Mouse (Mus musculus): ENCODE measurements around the gene C87436. TPM values are rescaled to one million over a fixed set of nuclear protein-coding genes. Genes with fewer than 3 reads are reported as not detected.

C87436 gene
- polyA plus RNA-seq, 1 experiment from 2014 or later, result 24.4 TPM

DNA sequence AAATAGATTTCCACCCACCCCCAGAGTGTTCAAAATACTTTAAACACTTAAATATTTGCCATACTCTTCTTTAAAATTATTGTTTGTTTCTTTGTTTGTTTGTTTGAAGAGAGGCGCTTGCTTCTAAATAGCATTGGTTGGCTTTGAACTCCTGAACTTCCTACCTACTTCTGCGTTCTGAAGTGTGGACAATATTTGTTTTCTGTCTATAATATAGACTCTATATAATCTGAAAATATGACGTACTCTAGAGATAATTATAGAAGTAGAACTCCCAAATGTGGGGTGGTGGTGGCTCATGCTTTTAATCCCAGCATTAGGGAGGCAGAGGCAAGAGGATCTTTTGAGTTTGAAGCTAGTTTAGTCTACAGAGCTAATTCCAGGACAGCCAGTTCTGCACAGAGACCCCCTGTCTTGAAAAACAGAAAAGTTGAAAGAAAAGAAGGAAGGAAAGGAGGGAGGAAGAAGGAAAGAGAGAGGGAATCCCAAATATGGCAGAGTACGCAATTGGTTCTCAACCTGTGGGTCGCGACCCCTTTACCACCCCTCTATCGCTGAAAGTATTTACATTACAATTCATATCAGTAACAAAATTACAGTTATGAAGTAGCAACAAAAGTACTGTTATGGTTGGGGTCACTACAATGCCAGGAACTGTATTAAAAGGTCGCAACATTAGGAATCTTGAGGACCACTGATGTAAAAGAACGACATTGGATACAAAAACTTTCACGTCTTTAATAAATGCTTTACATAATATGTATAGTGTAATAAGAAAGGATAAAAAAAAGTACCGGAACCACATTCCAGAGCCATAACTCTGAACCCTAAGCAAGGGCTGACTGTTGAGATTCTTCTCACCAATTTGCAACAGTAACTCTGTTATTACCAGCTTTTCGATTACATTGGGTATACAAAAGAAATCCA lies 35.2 kb upstream of the C87436 start:
- peaks cover 12% of the 10 kb centered on the region for H3K27me3 ChIP-seq (ENCODE audit: poor library complexity, severe bottlenecking)
- no peaks in the 10 kb centered on the region for H3K9me3 ChIP-seq
- WGBS, result 40% methylated on average over 12 of the region's 12 CpGs
- peak overlapping the region; percentile 98 for H3K27ac ChIP-seq
- H3K4me3 ChIP-seq, result peak overlapping the region; percentile 70
- peaks cover 22% of the 10 kb centered on the region for H3K4me1 ChIP-seq
- H3K36me3 ChIP-seq (replicated peaks), result peaks cover 18% of the 10 kb centered on the region
- DNase-seq (ENCODE audit: extremely low spot score, low spot score), result no peak

DNA sequence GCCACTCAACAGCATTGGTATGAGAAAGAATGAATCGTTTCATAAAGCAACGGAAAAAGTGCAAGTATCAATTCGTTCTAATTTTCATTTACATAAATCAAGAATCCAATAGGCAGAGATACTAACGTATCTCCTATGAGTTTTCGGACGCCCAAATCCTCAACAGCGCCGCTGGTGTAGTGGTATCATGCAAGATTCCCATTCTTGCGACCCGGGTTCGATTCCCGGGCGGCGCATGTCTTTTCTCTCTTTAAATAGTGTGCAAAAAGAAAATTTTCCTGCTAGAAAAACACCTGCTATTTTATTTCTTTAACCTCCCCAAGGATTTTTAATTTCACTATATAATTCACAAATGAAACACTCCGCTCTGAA lies 34.5 kb upstream of the C87436 start:
- peak; percentile 88 for DNase-seq (ENCODE audit: extremely low spot score, low spot score)
- Histone ChIP-seq H3K27ac (peak overlapping the region; percentile 98), H3K4me3 (peak overlapping the region; percentile 70), H3K4me1 (peaks cover 22% of the 10 kb centered on the region), H3K9me3 (no peaks in the 10 kb centered on the region), H3K36me3 (replicated peaks) (peaks cover 25% of the 10 kb centered on the region), H3K27me3 (ENCODE audit: poor library complexity, severe bottlenecking) (peaks cover 4% of the 10 kb centered on the region)
- WGBS, result 1% methylated on average over 15 of the region's 15 CpGs

DNA sequence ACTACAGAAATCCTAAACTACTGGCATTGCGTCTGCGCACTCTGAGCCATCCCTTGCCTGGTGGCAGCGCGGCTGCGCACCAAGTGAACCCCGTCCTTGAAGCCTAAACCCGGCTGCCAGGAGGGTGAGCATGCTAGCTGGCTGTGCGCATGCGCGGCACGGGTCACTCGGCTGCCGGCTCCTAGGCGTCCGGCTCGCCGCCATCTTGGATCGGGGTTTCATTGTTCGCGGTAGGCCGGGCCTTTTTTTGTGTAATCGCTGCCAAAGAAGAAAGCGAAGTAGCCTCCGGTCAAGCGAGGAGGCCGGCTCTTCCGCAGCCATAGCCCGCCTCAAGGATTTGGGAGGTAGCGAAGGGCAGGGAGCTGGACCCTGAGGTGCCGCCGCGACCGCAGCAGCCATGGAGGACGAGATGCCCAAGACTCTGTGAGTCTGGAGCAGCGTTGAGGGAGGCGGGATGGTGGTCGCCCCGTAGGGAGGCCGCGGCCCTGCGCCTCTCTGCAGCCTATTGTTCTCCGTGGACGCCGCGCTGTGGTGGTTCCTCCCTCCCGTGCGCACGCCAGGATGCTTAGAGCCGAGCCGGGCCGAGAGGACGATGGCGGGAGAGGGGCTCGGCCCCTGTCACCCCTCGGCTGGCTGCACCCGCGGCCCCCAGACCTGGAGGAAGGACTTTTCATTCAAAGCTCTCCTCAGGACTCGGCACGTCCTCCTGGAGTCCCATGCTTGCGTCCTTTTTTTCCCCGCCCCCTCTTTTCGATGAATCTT lies 33.9 kb upstream of the C87436 start, which contains the start of gene Tia1:
Gene Tia1 (plus strand): TSS at position 120 of the 762 bp plus-strand sequence.
- peak within 1 kb of the TSS; percentile 70 for H3K4me3 ChIP-seq
- peaks cover 22% of the 10 kb centered on the region for H3K4me1 ChIP-seq
- peaks cover 31% of the 10 kb centered on the region for H3K36me3 ChIP-seq (replicated peaks)
- H3K27ac ChIP-seq, result peak within 1 kb of the TSS; percentile 98
- peak; percentile 97 for DNase-seq (ENCODE audit: extremely low spot score, low spot score)
- H3K27me3 ChIP-seq (ENCODE audit: poor library complexity, severe bottlenecking), result no peaks in the 10 kb centered on the region; the same call in 1 of the 2 replicates
- no peaks in the 10 kb centered on the region for H3K9me3 ChIP-seq
- WGBS, result under 1% methylated on average over 62 of the region's 62 CpGs

DNA sequence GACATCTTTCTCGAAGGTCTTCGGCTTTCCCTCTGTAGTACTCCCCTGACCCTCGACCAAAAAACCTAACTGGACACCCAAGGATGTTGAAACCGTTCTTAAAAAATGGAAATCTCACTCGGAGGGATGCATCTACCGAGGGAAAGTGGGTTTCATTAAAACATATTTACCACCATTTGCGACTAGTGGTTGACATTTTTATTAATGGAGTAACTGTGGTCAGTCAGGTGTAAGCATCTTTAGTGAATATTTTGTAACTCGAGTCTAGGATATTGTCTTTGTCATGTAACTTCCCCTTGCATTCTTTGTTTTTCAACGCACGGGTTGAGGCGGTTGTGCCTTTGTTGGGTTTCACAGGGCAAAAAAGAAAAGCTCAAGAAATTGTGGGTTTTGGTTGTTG lies 33.2 kb upstream of the C87436 start:
- Histone ChIP-seq H3K27ac (peak overlapping the region; percentile 98), H3K27me3 (ENCODE audit: poor library complexity, severe bottlenecking) (no peaks in the 10 kb centered on the region; the same call in 1 of the 2 replicates), H3K4me3 (peak overlapping the region; percentile 70), H3K4me1 (peaks cover 22% of the 10 kb centered on the region), H3K36me3 (replicated peaks) (peaks cover 38% of the 10 kb centered on the region), H3K9me3 (no peaks in the 10 kb centered on the region)
- peak; percentile 24 for DNase-seq (ENCODE audit: extremely low spot score, low spot score)
- WGBS, result under 1% methylated on average over 11 of the region's 11 CpGs

DNA sequence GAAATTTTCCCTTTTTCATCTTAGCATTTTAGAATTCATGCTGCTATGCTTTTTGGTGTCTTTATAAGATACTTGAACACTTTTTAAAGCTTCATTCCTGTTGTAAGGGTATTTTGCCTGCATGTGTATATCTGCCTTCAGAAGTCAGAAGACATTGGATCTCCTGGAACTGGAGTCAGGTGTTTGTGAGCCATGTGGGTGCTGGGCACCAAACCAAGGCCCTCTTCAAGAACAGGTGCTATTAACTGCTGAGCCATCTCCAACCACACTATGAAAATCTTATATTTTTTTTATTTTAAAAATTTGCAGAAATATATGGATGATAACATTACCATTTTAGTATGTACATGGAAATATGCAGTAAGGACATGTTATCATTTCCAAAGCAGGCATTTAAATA lies 31.9 kb upstream of the C87436 start:
- peak overlapping the region; percentile 70 for H3K4me3 ChIP-seq
- H3K36me3 ChIP-seq (replicated peaks), result peaks cover 39% of the 10 kb centered on the region
- no peaks in the 10 kb centered on the region for H3K9me3 ChIP-seq
- no peaks in the 10 kb centered on the region for H3K27me3 ChIP-seq (ENCODE audit: poor library complexity, severe bottlenecking)
- peaks cover 16% of the 10 kb centered on the region for H3K4me1 ChIP-seq
- DNase-seq (ENCODE audit: extremely low spot score, low spot score), result no peak
- H3K27ac ChIP-seq, result peak overlapping the region; percentile 51; the same call in 1 of the 2 replicates

DNA sequence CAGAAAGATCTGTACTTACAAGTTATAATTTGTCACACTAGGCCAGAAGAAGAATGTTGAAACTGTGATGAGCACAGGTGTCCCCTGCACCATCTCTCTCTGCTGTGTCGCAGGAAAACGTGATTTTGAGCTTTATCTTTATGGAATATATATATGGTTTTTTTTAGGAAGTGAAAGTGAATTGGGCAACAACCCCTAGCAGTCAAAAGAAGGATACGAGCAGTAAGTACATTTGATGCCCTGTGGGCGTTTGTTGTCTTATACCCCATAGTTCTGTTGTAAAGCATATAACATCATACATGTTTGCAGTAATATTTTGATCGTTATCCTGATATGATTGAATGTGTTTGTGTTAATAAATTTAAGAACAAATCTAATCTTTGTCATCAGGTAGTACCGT lies 19.5 kb upstream of the C87436 start:
- no peak for DNase-seq (ENCODE audit: extremely low spot score, low spot score)
- H3K4me3 ChIP-seq, result no peak overlapping the region
- H3K27ac ChIP-seq, result no peak overlapping the region
- H3K36me3 ChIP-seq (replicated peaks), result peaks cover 98% of the 10 kb centered on the region
- no peaks in the 10 kb centered on the region for H3K27me3 ChIP-seq (ENCODE audit: poor library complexity, severe bottlenecking)
- H3K9me3 ChIP-seq, result no peaks in the 10 kb centered on the region
- H3K4me1 ChIP-seq, result no peaks in the 10 kb centered on the region
- 92% methylated on average over 6 of the region's 6 CpGs for whole genome bisulfite sequencing

DNA sequence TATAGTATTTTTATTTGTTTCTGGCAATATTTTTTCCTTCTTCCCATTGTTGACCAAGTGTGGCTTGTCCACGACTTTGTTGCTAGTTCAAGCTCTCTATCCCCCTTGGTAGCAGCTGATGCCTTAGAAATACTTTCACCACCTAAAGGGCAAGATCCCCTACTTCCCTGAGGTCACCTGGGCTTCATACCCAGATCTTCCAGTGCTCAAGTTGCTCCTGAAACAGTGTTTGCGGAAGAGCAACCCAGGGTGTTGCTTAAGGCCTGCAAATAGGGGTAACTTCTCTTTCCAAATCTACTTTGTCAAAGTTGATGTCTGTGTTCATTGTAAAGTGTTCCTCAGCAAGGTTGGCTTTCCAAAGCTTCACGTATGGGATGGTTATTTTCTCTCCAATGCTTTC lies 18.9 kb upstream of the C87436 start:
- peaks cover 98% of the 10 kb centered on the region for H3K36me3 ChIP-seq (replicated peaks)
- WGBS, result 89% methylated on average over 3 of the region's 3 CpGs
- H3K27ac ChIP-seq, result no peak overlapping the region
- H3K4me1 ChIP-seq, result no peaks in the 10 kb centered on the region
- no peaks in the 10 kb centered on the region for H3K9me3 ChIP-seq
- DNase-seq (ENCODE audit: extremely low spot score, low spot score), result no peak
- no peaks in the 10 kb centered on the region for H3K27me3 ChIP-seq (ENCODE audit: poor library complexity, severe bottlenecking)
- no peak overlapping the region for H3K4me3 ChIP-seq

DNA sequence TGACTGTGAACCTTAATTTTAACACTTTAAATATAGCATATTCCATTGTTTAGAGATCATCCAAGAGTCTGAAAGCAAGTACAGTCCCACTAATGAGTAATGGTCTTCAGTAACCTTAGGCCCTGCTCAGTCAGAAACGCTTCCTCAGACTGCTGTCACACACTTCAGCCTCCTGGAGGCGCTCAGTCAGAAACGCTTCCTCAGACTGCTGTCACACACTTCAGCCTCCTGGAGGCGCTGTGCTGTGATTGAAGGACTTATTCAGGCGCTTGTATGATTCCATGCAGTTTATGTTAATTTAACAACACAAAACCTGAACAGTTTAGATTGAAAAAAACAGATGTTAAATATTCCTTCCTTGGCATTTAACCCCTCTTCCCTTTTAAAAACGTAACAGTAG lies 17.7 kb upstream of the C87436 start:
- 75% methylated on average over 6 of the region's 6 CpGs for WGBS
- no peak overlapping the region for H3K4me3 ChIP-seq
- H3K9me3 ChIP-seq, result no peaks in the 10 kb centered on the region
- no peaks in the 10 kb centered on the region for H3K4me1 ChIP-seq
- peaks cover 98% of the 10 kb centered on the region for H3K36me3 ChIP-seq (replicated peaks)
- DNase-seq (ENCODE audit: extremely low spot score, low spot score), result no peak
- no peak overlapping the region for H3K27ac ChIP-seq
- H3K27me3 ChIP-seq (ENCODE audit: poor library complexity, severe bottlenecking), result no peaks in the 10 kb centered on the region

DNA sequence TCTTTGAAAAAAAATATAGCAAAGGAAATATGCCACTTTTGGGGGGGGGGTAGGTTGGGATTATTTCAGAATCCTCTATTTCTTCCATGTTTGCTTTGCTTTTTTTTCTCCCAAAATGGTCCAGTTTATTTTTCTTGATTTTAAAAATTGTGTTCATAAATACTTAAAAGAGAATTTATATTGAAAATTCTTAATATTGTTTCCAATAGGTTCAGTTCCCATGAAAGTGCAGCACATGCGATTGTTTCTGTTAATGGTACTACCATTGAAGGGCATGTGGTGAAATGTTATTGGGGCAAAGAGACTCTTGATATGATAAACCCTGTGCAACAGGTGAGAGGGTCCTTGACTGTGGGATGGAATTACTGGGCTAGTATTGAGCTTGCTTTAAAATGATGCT lies 11.8 kb upstream of the C87436 start, which contains the start of gene Gm44790:
Gene Gm44790 (plus strand): TSS at position 301 of the 400 bp plus-strand sequence.
- WGBS, result 96% methylated on average over 1 of the region's 1 CpGs
- H3K27me3 ChIP-seq (ENCODE audit: poor library complexity, severe bottlenecking), result no peaks in the 10 kb centered on the region
- H3K4me3 ChIP-seq, result no peak within 1 kb of the TSS
- DNase-seq (ENCODE audit: extremely low spot score, low spot score), result no peak
- peaks cover 98% of the 10 kb centered on the region for H3K36me3 ChIP-seq (replicated peaks)
- H3K9me3 ChIP-seq, result no peaks in the 10 kb centered on the region
- no peaks in the 10 kb centered on the region for H3K4me1 ChIP-seq
- H3K27ac ChIP-seq, result no peak within 1 kb of the TSS

DNA sequence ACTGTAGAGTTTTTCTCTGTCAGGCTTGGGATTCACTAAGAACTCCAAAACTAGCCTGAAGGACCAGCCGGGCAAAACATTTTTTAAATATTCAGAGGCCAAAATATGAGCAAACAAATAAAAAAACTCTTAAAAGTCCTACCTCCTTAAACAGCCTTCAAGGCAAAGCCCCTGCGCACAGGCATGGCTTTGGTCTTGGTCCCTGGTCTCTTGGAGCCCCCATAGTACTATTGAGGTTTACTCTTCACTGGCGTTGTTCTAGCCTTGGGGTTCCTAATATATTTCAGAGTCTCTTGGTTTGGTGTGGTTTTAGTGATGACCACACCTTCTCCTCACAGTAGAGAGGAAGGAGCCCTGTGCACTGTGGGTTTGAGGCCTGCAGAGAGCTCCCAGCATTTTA lies 6.6 kb upstream of the C87436 start:
- Histone ChIP-seq H3K27ac (no peak overlapping the region), H3K9me3 (no peaks in the 10 kb centered on the region), H3K4me3 (no peak overlapping the region), H3K27me3 (ENCODE audit: poor library complexity, severe bottlenecking) (no peaks in the 10 kb centered on the region), H3K4me1 (no peaks in the 10 kb centered on the region), H3K36me3 (replicated peaks) (peaks cover 100% of the 10 kb centered on the region)
- WGBS, result 91% methylated on average over 3 of the region's 3 CpGs
- DNase-seq (ENCODE audit: extremely low spot score, low spot score), result no peak

DNA sequence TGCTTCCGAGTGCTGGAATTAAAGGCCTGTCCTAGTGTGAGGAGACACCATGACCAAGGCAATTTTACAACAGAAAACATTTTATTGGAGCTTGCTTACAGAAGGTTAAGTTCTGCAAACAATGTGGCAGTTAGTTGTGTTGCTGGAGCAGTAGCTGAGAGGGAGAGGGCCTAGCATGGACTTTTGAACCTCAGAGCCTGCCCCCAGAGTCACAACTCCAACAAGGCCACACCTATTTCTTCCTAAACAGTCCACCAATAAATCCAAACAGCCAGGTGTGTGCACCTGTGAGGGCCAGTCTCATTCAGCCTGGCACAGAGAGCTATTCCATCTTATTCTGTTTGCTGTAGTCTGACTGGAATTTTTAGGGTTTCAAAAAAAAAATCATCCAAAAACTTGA lies 4.5 kb upstream of the C87436 start:
- Histone ChIP-seq H3K4me1 (peaks cover 6% of the 10 kb centered on the region; the same call in 1 of the 2 replicates), H3K4me3 (no peak overlapping the region), H3K27ac (no peak overlapping the region), H3K27me3 (ENCODE audit: poor library complexity, severe bottlenecking) (no peaks in the 10 kb centered on the region), H3K36me3 (replicated peaks) (peaks cover 82% of the 10 kb centered on the region), H3K9me3 (no peaks in the 10 kb centered on the region)
- WGBS, result 97% methylated on average over 1 of the region's 1 CpGs
- DNase-seq (ENCODE audit: extremely low spot score, low spot score), result no peak

DNA sequence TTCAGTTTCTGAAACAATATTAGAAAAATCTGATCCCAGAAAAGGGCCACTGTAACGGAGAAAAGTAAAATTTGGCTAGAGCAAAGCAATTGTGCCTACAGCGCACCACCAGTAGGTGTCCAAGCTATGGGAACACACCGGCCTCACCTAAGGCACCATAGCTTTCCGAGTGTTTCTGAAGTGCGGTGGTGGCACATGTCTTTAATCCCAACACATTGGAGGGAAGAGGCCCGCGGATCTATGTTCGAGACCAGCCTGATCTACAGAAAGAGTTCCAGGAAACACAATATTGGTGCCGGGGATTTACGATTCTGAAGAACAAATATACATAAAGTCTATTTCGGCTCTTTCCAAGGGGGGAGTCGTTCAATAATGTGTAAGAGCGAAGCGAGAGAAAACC lies 463 bp upstream of the C87436 start:
- DNase-seq (ENCODE audit: extremely low spot score, low spot score), result peak; percentile 54
- Histone ChIP-seq H3K4me1 (peaks cover 19% of the 10 kb centered on the region), H3K9me3 (no peaks in the 10 kb centered on the region), H3K36me3 (replicated peaks) (peaks cover 55% of the 10 kb centered on the region), H3K27ac (peak overlapping the region; percentile 93), H3K4me3 (peak overlapping the region; percentile 89), H3K27me3 (ENCODE audit: poor library complexity, severe bottlenecking) (no peaks in the 10 kb centered on the region)
- WGBS, result 3% methylated on average over 14 of the region's 14 CpGs

DNA sequence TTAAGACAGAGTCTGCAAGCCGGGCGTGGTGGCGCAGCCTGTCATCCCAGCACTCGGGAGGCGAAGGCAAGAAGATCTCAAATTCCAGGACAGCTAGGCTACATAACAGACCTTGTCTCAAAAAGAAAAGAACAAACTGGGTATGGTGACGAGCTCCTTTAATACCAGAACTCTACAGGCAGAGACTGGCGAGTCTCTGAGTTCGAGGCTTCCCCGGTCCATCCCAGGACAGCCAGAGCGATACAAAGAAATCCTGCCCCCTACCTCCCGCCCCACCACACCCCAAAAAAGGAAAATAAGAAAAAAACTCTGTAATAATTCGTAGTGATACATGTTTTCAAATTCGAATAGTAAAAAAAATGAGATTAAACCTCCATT lies 934 bp downstream of the C87436 start:
- no peak for DNase-seq (ENCODE audit: extremely low spot score, low spot score)
- WGBS, result 7% methylated on average over 13 of the region's 13 CpGs
- peaks cover 55% of the 10 kb centered on the region for H3K36me3 ChIP-seq (replicated peaks)

More for the DNA sequence above, 934 bp downstream of the C87436 start:
- H3K4me3 ChIP-seq, result peak overlapping the region; percentile 89
- H3K27me3 ChIP-seq (ENCODE audit: poor library complexity, severe bottlenecking), result no peaks in the 10 kb centered on the region
- H3K9me3 ChIP-seq, result no peaks in the 10 kb centered on the region
- H3K27ac ChIP-seq, result peak overlapping the region; percentile 93
- H3K4me1 ChIP-seq, result peaks cover 19% of the 10 kb centered on the region

Measured in forebrain, embryonic 10.5 days (tissue).